Mouse (Mus musculus): ENCODE data around the gene Tbc1d16. TPM values are rescaled to one million over a fixed set of nuclear protein-coding genes. Genes with fewer than 3 reads are reported as not detected.
"Not testable (repeated sequence)": the region's sequence is repeated elsewhere in the genome, so short reads cannot be mapped to it uniquely, and the experiment has no call there.

Tbc1d16 gene
- polyA plus RNA-seq (2016; fragmentation: Nextera tagmentation; extraction: Ambion mirVana): 7.4 and 8.6 TPM in 2 replicates

DNA sequence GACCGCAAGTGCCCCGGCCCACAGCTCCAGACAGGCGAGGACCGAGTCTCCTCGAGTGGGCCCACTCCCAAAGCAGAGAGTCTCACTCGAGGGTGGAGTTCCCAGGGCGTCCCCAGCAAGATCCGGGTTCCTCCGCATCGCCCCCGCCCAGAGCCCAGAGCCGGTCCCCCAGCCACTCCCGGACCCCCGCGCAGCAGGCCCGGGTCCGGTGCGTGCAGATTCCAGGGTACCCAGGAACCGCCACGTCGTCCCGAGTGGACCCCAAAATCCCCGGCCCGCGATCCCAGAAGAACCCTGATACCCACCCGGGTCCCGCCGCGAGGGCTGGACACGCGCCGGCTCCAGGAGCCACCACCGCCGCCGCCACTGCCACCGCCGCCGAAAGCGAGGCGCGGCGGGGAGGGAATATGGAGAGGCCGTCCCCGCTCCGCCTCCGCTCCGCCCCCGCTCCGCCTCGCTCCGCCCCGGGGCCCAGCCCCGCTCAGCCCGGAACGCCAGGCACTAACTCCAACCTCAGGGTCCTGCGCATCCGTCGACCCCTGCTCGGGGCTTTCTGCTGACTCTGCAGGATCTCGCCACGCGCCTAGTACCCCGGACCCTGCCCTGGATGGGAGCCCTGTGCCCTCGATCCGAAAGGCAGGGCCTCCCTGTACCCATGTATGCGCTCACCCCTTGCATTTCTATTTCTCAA, at the start of gene Tbc1d16, which contains the start of gene Ccdc40:
Gene Tbc1d16, minus strand, starts transcription at position 409 of the 691 bp plus-strand sequence.
Gene Ccdc40, plus strand, starts transcription at position 482 of the 691 bp plus-strand sequence.
- Histone ChIP-seq H3K27ac (peak within 1 kb of the TSS; percentile 92), H3K36me3 (no peaks in the 10 kb centered on the region), H3K9me3 (no peaks in the 10 kb centered on the region), H3K4me3 (peak within 1 kb of the TSS; percentile 85), H3K27me3 (ENCODE audit: insufficient read depth, poor library complexity, severe bottlenecking) (peaks cover 6% of the 10 kb centered on the region; the same call in 1 of the 2 replicates), H3K4me1 (peaks cover 37% of the 10 kb centered on the region)
- DNase-seq (ENCODE audit: low spot score): peak; percentile 88
- under 1% methylated on average over 64 of the region's 66 CpGs for WGBS

DNA sequence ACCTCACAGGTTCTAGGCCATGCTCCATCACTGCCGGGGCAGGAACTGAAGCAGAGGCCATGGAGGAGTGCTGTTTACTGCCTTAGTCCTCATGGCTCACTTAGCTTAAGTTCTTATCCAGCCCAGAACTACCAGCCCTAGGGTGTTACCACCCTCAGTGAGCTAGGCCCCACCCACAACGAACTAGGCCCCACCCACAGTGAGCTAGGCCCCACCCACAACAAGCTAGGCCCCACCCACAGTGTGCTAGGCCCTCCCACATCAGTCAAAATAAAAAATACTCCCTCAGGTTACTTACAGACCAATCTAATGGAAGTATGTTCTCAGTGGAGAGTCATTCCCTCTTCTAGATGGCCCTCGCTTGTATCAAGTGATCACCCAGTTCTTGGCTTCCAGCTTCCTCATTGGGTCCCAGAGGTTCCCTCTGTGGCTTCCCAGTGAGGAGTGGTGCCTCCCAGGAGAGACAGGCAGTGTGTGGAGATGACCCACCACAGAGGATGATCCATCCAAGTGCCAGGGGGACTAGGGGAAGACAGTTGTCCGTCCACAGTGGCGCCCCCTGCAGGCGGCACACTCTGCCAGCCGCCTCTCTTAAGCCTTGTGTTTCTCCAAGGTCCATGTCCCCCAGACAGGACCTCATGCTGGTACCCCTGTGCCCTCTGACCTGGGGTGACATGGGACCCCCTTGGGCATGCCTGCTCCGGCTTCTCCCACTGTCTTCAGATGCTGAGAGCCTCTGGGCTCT, 45.1 kb upstream of the Tbc1d16 start:
- peaks cover 71% of the 10 kb centered on the region for H3K36me3 ChIP-seq
- no peaks in the 10 kb centered on the region for H3K27me3 ChIP-seq (ENCODE audit: insufficient read depth, poor library complexity, severe bottlenecking)
- no peak overlapping the region for H3K4me3 ChIP-seq
- 82% methylated on average over 8 of the region's 8 CpGs for WGBS
- H3K4me1 ChIP-seq: peaks cover 32% of the 10 kb centered on the region
- no peaks in the 10 kb centered on the region for H3K9me3 ChIP-seq
- DNase-seq (ENCODE audit: low spot score): no peak
- no peak overlapping the region for H3K27ac ChIP-seq

- not testable (repeated sequence) for H3K4me3 ChIP-seq; H3K27ac ChIP-seq; H3K9me3 ChIP-seq; DNase-seq (ENCODE audit: low spot score); H3K27me3 ChIP-seq (ENCODE audit: insufficient read depth, poor library complexity, severe bottlenecking)
- Histone ChIP-seq H3K36me3 (peaks cover 63% of the 10 kb centered on the region), H3K4me1 (peaks cover 40% of the 10 kb centered on the region)
- 66% methylated on average over 3 of the region's 3 CpGs for WGBS
Observed at GRCm38 (mm10) chr11:119272492-119272891, 44.2 kb upstream of the Tbc1d16 start.

DNA sequence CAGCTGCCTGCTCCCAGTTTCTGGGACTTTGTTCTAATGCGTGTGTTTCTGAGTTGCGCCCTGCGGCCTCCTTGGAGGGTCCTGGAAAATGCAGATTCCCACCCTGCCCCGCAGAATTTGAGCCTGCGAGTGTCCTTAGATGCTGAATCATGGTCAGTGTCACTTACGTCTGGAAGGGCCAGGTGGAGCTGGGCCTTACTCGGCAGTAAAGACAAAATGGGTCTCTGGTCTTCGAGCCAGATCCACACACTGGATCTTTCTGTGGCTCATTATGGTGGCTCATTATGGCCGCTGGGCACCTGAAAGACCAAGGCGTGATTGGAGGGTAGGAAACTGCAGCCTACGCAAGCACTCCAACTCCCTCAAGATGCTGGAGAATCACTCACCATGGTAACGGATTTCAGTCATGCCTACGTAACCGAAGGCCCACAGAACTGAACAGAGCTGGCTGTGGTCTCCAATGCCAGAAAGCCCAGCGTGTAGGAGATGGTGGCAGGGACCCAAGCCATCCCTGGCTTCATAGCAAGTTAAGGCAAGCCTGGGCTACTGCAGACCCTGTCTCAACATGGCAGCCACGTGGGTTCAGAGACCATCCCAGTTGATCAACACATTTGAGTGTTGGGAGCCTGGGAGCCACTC, 40.4 kb upstream of the Tbc1d16 start:
- 89% methylated on average over 16 of the region's 16 CpGs for WGBS
- no peak for DNase-seq (ENCODE audit: low spot score)
- peak overlapping the region; percentile 91 for H3K27ac ChIP-seq

GRCm38 (mm10) chr11:119267768-119268556, 39.7 kb upstream of the Tbc1d16 start, which contains the start of gene Gaa:
Gene Gaa (plus strand): TSS chr11:119267887.
- no peaks in the 10 kb centered on the region for H3K27me3 ChIP-seq (ENCODE audit: insufficient read depth, poor library complexity, severe bottlenecking)
- peaks cover 44% of the 10 kb centered on the region for H3K4me1 ChIP-seq
- peak; percentile 97 for DNase-seq (ENCODE audit: low spot score)
- 4% methylated on average over 52 of the region's 52 CpGs for WGBS
- peaks cover 28% of the 10 kb centered on the region for H3K36me3 ChIP-seq
- H3K4me3 ChIP-seq: peak within 1 kb of the TSS; percentile 83
- H3K27ac ChIP-seq: peak within 1 kb of the TSS; percentile 91
- no peaks in the 10 kb centered on the region for H3K9me3 ChIP-seq

More for the DNA sequence above, 40.4 kb upstream of the Tbc1d16 start:
- H3K9me3 ChIP-seq: no peaks in the 10 kb centered on the region
- peaks cover 44% of the 10 kb centered on the region for H3K4me1 ChIP-seq
- H3K27me3 ChIP-seq (ENCODE audit: insufficient read depth, poor library complexity, severe bottlenecking): no peaks in the 10 kb centered on the region
- H3K4me3 ChIP-seq: peak overlapping the region; percentile 83
- peaks cover 35% of the 10 kb centered on the region for H3K36me3 ChIP-seq

GRCm38 (mm10) chr11:119267241-119267674, 39.0 kb upstream of the Tbc1d16 start:
- H3K27ac ChIP-seq: peak overlapping the region; percentile 91; the same call in 1 of the 2 replicates
- 57% methylated on average over 6 of the region's 6 CpGs for WGBS
- H3K9me3 ChIP-seq: no peaks in the 10 kb centered on the region
- H3K27me3 ChIP-seq (ENCODE audit: insufficient read depth, poor library complexity, severe bottlenecking): no peaks in the 10 kb centered on the region
- no peak for DNase-seq (ENCODE audit: low spot score)
- peak overlapping the region; percentile 83; the same call in 1 of the 2 replicates for H3K4me3 ChIP-seq
- H3K36me3 ChIP-seq: peaks cover 22% of the 10 kb centered on the region
- peaks cover 44% of the 10 kb centered on the region for H3K4me1 ChIP-seq

- Histone ChIP-seq H3K27me3 (ENCODE audit: insufficient read depth, poor library complexity, severe bottlenecking) (no peaks in the 10 kb centered on the region), H3K4me3 (no peak overlapping the region), H3K9me3 (no peaks in the 10 kb centered on the region), H3K27ac (no peak overlapping the region), H3K4me1 (peaks cover 36% of the 10 kb centered on the region), H3K36me3 (peaks cover 13% of the 10 kb centered on the region)
- no peak for DNase-seq (ENCODE audit: low spot score)
- WGBS: 75% methylated on average over 7 of the region's 7 CpGs
Observed at GRCm38 (mm10) chr11:119265811-119266210, 37.5 kb upstream of the Tbc1d16 start.

DNA sequence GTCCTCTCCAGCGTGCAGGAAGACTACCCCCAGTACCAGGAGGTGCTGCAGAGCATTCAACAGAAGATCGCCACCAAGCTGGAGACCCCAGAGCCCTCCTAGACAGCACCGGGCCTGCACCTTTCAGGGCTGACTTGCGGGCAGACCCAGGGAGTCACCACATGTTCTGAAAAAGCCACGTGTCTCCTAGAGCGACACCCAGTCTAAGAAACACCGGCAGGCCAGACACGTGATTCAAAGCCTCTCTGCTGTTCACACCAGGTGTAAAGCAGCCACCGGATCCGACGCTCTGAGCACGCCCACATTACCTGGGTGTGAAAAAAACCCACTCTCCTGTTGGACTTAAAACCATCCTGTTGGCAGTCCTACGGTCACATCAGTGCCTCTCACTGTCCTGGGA, 36.1 kb upstream of the Tbc1d16 start:
- H3K4me1 ChIP-seq: peaks cover 22% of the 10 kb centered on the region
- 86% methylated on average over 13 of the region's 13 CpGs for WGBS
- no peak overlapping the region for H3K27ac ChIP-seq
- no peaks in the 10 kb centered on the region for H3K9me3 ChIP-seq
- no peaks in the 10 kb centered on the region for H3K36me3 ChIP-seq
- H3K4me3 ChIP-seq: no peak overlapping the region
- no peak for DNase-seq (ENCODE audit: low spot score)
- H3K27me3 ChIP-seq (ENCODE audit: insufficient read depth, poor library complexity, severe bottlenecking): no peaks in the 10 kb centered on the region

DNA sequence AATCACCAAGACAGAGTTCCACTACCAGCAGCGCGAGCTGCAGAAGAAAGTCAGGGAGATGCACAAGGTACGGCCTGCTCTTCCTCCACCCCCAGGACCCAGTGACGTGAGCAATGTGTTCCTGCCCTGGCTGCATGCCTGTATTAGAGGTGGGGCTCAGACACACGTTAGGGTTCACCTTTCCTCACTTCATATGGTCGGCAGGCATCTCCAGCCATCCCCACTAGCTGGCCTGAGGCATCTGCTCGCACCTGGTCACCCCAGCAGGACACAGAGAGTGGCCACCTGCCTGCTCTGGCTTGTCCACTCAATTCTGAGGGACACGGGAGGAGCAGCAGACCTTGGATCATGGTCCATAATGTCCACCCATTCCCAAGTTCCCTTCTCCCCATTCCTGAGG, 31.7 kb upstream of the Tbc1d16 start:
- no peaks in the 10 kb centered on the region for H3K9me3 ChIP-seq
- 82% methylated on average over 8 of the region's 8 CpGs for WGBS
- H3K4me3 ChIP-seq: no peak overlapping the region
- H3K36me3 ChIP-seq: no peaks in the 10 kb centered on the region
- H3K27ac ChIP-seq: no peak overlapping the region
- no peaks in the 10 kb centered on the region for H3K27me3 ChIP-seq (ENCODE audit: insufficient read depth, poor library complexity, severe bottlenecking)
- H3K4me1 ChIP-seq: peaks cover 12% of the 10 kb centered on the region
- no peak for DNase-seq (ENCODE audit: low spot score)

DNA sequence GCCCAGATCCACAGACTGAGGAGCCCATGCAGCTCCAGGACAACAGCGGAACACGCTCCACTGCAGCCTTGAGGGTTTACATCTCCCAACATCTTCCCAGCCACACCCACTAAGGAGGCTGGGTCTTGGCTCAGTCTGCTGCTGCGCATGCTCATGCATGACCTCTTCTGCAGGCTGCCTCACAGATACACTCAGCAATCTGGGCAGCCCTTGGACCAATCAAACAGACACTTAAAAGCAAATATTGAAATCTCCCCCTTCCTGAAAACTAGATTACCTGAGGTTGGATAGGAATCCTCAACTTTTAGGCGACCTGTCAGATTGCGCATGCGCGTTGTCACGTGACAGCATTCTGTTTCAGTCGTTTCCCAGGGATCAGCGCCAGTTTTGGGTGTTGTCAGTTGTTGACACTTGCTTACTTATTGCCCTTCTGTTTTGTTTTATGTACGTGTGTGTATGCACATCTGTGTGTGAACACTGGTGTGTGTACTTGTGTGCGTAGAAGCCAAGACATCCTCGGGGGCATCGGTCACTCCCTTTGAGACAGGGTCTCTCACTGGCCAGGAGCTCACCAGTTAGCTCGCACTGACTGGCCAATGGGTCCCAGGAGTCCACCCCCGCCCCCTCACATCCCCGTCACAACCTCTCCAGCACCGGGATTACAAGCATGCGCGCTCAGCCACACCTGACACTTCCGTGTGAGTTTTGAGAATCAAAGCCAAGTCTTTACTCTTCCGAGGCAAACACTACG, 30.4 kb upstream of the Tbc1d16 start:
- H3K27ac ChIP-seq: peak overlapping the region; percentile 77
- WGBS: 62% methylated on average over 23 of the region's 23 CpGs

DNA sequence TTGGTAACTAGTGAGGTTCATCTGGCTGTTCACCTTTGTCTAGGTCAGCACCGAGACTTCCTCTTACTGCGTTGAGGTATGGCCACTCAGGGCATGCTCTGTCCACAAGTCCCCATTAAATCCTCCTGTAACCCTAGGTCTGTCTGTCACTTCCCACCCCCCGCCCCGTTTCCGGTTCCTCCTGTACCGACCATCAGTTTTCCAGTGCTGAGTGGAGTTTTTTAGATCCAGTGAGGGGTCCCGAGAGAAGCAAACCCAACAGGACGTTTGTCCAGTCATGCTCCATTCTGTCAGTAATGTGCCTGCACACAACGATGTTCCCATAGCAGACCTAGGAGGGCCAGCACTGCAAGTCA, 29.9 kb upstream of the Tbc1d16 start:
- H3K27ac ChIP-seq: peak overlapping the region; percentile 77; the same call in 1 of the 2 replicates

More for the DNA sequence above, 30.4 kb upstream of the Tbc1d16 start:
- no peak for DNase-seq (ENCODE audit: low spot score)
- peaks cover 12% of the 10 kb centered on the region for H3K4me1 ChIP-seq
- no peaks in the 10 kb centered on the region for H3K36me3 ChIP-seq
- peak overlapping the region; percentile 48 for H3K4me3 ChIP-seq
- H3K9me3 ChIP-seq: no peaks in the 10 kb centered on the region
- H3K27me3 ChIP-seq (ENCODE audit: insufficient read depth, poor library complexity, severe bottlenecking): peaks cover 6% of the 10 kb centered on the region; the same call in 1 of the 2 replicates

More for the DNA sequence above, 29.9 kb upstream of the Tbc1d16 start:
- Histone ChIP-seq H3K27me3 (ENCODE audit: insufficient read depth, poor library complexity, severe bottlenecking) (peaks cover 6% of the 10 kb centered on the region; the same call in 1 of the 2 replicates), H3K4me3 (peak overlapping the region; percentile 48), H3K9me3 (no peaks in the 10 kb centered on the region), H3K36me3 (no peaks in the 10 kb centered on the region), H3K4me1 (peaks cover 17% of the 10 kb centered on the region)
- 54% methylated on average over 9 of the region's 9 CpGs for WGBS
- no peak for DNase-seq (ENCODE audit: low spot score)
